Mouse (Mus musculus): Measurements from ENCODE around the gene Cd80.
"Not testable (repeated sequence)": the region's sequence is repeated elsewhere in the genome, so short reads cannot be mapped to it uniquely, and the experiment has no call there.

Gene Cd80

GRCm38 (mm10) chr16:38474677-38475286 is 19.4 kb downstream of the Cd80 start:
- no peak for DNase-seq

DNA sequence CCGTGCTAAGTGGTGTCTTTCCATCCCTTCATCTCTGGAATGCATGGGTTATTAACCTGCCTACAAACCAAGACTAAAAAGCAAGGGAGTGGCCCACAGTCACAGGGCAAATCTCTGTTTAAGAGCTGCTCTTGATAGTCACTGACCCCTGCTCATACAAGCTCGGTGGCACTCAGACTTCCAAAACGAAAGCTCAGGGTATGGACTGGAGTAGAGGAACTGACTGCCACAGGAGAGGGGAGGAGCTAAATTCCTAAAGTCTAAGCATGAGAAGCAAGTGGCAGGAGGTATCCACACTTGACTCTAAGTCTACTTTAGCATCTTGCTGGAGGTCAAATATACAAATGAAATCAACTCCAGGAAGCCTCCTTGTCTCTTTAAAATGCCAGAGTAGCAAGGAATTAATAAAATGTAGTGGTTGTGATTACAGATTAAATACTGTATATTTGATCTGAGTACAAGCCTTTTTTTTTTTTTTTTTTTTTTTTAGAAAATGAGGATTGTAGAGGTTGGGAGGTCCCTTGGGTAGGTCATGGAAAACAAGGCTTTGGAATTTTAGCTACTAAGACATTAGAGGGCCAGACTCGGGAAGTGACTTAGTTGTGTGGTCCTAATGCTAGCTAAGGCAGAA is 20.4 kb downstream of the Cd80 start:
- DNase-seq: no peak

- DNase-seq: peak; percentile 29
Observed at GRCm38 (mm10) chr16:38476312-38477240, 21.2 kb downstream of the Cd80 start.

DNA sequence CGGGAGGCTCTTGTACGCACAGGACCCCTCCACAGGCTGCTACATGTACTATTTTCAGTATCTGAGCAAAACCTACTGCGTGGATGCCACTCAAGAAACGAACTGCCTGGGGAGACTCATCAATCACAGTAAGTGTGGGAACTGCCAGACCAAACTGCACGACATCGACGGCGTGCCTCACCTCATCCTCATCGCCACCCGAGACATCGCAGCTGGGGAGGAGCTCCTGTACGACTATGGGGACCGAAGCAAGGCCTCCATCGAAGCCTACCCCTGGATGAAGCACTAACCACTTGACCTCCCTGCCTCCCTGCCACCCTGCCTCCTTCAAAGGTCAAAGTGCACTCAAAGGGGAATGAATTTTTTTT is 21.9 kb downstream of the Cd80 start:
- not testable (repeated sequence) for DNase-seq

GRCm38 (mm10) chr16:38478296-38478695 is 22.9 kb downstream of the Cd80 start:
- DNase-seq: no peak

GRCm38 (mm10) chr16:38481327-38481726 is 26.0 kb downstream of the Cd80 start:
- DNase-seq: no peak

DNA sequence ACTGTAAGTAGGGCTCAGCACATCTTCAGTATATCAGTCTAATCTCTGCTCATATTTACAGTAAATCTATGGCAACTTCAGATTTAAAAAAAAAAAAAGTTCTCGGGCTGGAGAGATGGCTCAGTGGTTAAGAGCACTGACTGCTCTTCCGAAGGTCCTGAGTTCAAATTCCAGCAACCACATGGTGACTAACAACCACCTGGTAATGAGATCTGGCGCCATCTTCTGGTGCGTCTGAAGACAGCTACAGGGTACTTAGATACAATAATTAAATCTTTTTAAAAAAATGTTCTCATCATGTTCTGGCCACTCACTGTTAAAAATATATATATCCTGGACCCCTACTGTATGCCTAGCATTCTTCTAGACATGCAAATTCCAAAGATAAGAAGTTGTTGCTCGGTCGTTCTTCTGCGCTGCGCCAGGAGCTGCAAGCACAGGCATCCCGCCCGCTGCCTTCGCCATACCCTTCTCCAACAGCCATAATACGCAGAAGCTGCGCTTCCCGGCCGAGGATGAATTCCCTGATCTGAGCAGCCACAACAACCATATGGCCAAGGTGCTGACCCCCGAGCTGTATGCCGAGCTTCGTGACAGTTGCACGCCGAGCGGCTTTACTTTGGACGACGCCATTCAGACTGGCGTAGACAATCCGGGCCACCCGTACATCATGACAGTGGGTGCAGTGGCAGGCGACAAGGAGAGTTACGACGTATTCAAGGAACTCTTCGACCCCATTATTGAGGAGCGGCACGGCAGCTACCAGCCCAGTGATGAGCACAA is 27.6 kb downstream of the Cd80 start:
- peak; percentile 50 for DNase-seq

DNA sequence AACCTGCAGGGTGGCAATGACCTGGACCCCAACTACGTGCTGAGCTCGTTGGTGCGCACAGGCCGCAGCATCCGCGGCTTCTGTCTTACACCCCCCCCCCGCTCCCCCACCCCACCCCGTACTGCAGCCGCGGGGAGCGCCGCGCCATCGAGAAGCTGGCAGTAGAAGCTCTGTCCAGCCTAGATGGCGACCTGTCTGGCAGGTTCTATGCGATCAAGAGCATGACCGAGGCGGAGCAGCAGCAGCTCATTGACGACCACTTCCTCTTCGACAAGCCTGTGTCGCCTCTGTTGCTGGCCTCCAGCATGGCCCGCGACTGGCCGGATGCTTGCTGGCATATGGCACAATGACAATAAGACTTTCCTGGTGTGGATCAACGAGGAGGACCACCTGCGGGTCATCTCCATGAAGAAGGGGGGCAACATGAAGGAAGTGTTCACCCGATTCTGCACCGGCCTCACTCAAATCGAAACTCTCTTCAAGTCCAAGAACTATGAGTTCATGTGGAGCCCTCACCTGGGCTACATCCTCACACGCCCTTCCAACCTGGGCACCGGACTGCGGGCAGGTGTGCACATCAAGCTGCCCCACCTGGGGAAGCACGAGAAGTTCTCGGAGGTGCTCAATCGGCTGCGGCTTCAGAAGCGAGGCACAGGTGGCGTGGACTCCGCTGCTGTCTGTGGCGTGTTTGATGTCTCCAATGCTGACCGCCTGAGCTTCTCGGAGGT is 28.4 kb downstream of the Cd80 start:
- no peak for DNase-seq

DNA sequence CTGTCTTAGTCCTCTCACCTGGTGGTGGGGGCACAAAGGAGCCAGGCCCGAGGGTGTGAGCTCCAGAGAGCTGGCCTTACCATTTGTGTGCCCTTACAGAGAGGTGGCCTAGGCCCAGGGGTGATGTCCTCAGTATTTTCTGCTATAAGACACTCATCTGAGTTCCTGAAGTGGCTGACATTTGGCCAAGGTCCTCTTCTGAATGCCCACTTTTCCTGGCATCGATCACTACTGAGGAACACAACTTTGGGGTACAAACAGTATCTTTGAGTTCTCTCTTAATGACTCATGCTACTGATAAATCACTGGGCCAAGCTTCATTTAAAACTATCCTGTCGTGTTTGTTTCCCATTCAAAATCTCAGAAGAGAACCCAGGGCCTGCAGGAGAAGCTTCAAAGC is 37.2 kb downstream of the Cd80 start:
- DNase-seq: no peak

GRCm38 (mm10) chr16:38493890-38494289 is 38.5 kb downstream of the Cd80 start:
- no peak for DNase-seq

GRCm38 (mm10) chr16:38496604-38497140 is 41.3 kb downstream of the Cd80 start:
- no peak for DNase-seq

- DNase-seq: no peak
Observed at GRCm38 (mm10) chr16:38502469-38502868, 47.1 kb downstream of the Cd80 start.

- DNase-seq: no peak
Observed at GRCm38 (mm10) chr16:38503528-38503927, 48.2 kb downstream of the Cd80 start.

GRCm38 (mm10) chr16:38506041-38506634 is 50.8 kb downstream of the Cd80 start:
- peak; percentile 48 for DNase-seq

GRCm38 (mm10) chr16:38510846-38511245 is 55.5 kb downstream of the Cd80 start:
- DNase-seq: no peak

GRCm38 (mm10) chr16:38519140-38519539 is 63.8 kb downstream of the Cd80 start:
- no peak for DNase-seq

DNA sequence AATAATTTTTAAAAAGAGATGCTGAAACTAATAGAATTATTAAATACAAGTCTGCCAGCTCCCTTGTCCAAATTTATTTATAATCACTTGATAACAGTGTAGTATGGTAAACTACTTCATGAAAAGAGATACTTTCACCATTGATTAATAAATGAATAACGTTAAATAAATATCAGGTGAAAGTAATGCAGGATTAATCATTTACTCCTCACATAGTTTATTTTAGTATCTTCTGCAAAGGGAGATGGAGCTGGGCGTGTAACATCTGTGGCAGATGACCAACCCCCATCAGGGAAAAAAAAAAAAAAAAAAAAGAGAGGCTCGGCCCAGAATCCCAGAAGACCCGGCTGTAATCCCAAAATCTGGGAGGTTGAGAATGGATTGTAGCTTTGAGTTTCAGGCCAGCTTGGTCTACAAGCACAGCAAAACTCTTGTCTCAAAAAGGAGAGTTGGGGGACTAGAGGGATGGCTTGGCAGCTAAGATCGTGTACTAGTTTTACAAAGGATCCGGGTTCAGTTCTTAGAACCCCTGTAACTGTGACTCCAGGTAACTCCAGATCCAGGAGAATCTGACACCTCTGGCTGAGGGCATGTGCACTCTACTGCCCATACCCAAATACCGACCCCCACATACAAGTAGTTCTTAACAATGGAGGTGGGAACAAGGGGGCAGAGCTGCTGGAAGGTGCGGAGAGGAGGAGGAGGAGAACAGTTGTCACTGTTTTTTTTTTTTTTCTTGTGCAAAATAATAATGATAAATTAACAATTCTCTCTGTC is 66.0 kb downstream of the Cd80 start:
- no peak for DNase-seq

- DNase-seq: peak; percentile 93
Observed at GRCm38 (mm10) chr16:38522129-38523084, 67.0 kb downstream of the Cd80 start, which contains the start of gene Timmdc1. Gene Timmdc1, minus strand, starts transcription at chr16:38522663.

DNA sequence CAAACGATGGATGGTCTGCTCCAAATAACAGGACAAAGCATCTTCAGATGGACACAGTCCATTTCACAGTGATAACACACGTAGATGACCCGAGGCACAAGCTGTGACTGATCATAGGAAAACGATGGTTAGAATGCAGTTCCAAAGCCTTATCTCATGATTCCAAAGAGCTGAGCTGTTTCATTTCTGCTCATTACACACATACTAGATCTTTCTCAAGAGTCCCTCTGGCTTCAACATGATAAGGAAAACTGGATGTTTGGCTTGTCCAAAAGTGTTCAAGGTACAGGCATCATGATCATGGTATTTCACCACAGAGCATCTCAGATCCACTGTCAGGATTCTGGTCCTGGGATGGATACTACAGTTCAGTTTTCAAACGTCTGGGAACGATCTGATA is 70.9 kb downstream of the Cd80 start:
- DNase-seq: no peak

Measured in right cerebral cortex, postnatal 4 days (tissue).